8 mouse cellular contexts compared by ENCODE assay signal in the genomic region with DNA sequence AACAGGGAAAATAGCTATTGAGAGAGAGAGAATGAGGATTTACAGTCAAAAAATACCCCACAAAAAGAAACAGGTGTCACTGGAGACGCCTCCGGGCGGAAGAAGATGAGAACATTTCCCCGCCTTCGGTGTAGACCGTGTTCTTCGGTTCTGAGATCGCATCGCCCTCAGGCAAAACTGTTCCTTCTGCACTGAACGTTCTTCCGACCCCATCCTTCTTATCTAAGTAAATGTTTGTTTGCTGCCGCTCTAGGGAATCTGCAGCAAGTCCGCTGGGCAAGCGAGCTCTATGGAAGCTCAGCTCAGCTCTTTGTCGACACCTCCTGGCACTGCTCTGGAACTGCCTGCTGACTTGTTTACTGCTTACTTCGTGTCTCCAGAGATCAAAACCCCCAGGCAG. TPM values are rescaled to one million over a fixed set of nuclear protein-coding genes. Genes with fewer than 3 reads are reported as not detected.
DNase-seq lines count a peak whose midpoint lies in the region; ATAC-seq lines count a peak whose summit lies in the region.

No protein-coding gene starts in this region.

- no peaks in the 10 kb centered on the region for H3K9me3 ChIP-seq in hindbrain, embryonic 14.5 days (ENCODE audit: control insufficient read depth, low read length)

- no peaks in the 10 kb centered on the region for H3K4me1 ChIP-seq in hindbrain, embryonic 14.5 days (replicated peaks; ENCODE audit: control insufficient read depth, insufficient read depth, low read length)

- H3K9ac ChIP-seq in hindbrain, embryonic 14.5 days: peak overlapping the region; percentile 54

- H3K27ac ChIP-seq in hindbrain, embryonic 14.5 days: peak overlapping the region; percentile 59

- peak; percentile 88 for DNase-seq in R1 (ENCODE audit: low read depth, low spot score)
- DNase-seq in cerebellum, postnatal 14 days: peak; percentile 89 to 90
- peak; percentile 57 to 66 for DNase-seq in frontal cortex, postnatal 25 days (ENCODE audit: low spot score in 2 of 2)
- DNase-seq in hindbrain, embryonic 14.5 days (ENCODE audit: low spot score): peak; percentile 87
- DNase-seq in layer of hippocampus, postnatal 25 days (ENCODE audit: extremely low spot score in 1 of 2, low spot score in 1 of 2): peak; percentile 52 to 77
- peak; percentile 79 for DNase-seq in lung, postnatal 14 days
- peak; percentile 52 for DNase-seq in retina, adult 2 months (ENCODE audit: low read depth, low spot score)
- DNase-seq in thymus, postnatal 25 days: peak; percentile 81

- peak overlapping the region; percentile 32 for H3K4me3 ChIP-seq in hindbrain, embryonic 14.5 days (replicated peaks; ENCODE audit: low read length)

- no peaks in the 10 kb centered on the region for H3K36me3 ChIP-seq in hindbrain, embryonic 14.5 days (replicated peaks; ENCODE audit: control insufficient read depth, insufficient read depth)

- peak overlapping the region; percentile 67 for H3K4me2 ChIP-seq in hindbrain, embryonic 14.5 days (replicated peaks)

- 3% methylated on average over 16 of the region's 16 CpGs for WGBS in hindbrain, embryonic 14.5 days

- peak; percentile 81; the same call in 1 of the 2 replicates for ATAC-seq in hindbrain, embryonic 14.5 days (ENCODE audit: low FRiP score)

- no peaks in the 10 kb centered on the region for H3K27me3 ChIP-seq in hindbrain, embryonic 14.5 days (ENCODE audit: control insufficient read depth, insufficient read depth, low read length)

RNA-seq across cellular contexts. Expression of a gene that starts 5.0 kb away (rescaled TPM):
- 0.21 and 0.23 TPM in 2 replicates for polyA plus RNA-seq in hindbrain, embryonic 14.5 days (2014; fragmentation: Nextera tagmentation; extraction: Ambion mirVana)
- under 1 TPM; 0.25 to 0.42 TPM for total RNA-seq in layer of hippocampus, postnatal 25 days (2021)

RNA-seq across cellular contexts. Expression of a gene that starts 38.3 kb away (rescaled TPM):
- polyA plus RNA-seq in hindbrain, embryonic 14.5 days (2014; fragmentation: Nextera tagmentation; extraction: Ambion mirVana): 83.4 and 92.0 TPM in 2 replicates
- total RNA-seq in layer of hippocampus, postnatal 25 days (2021): 10 to 100 TPM; 72.6 to 79.2 TPM

Comparison
In these comparisons a context has a peak if more than half of its experiments do, and no peak if none do; other contexts are left out.
1. Peak in every context shown above with its lines: DNase-seq, ATAC-seq, H3K4me3 ChIP-seq and H3K27ac ChIP-seq.